Mouse (Mus musculus) MEL (cell line): Measurements from ENCODE around the gene Polr2i. TPM values are rescaled to one million over a fixed set of nuclear protein-coding genes. Genes with fewer than 3 reads are reported as not detected.
A peak's percentile ranks its signal among the peaks of the same experiment; 100 is the strongest.

Source experiments
- DNase-seq: peaks from one replicate; pipeline ENCODE4 v3.0.0; 2011; ENCODE audit warnings: low read depth, low spot score
- H3K27ac ChIP-seq: 2 replicates; pipeline ENCODE4 v1.5.1; 2012; ENCODE audit warnings: low read depth, mild to moderate bottlenecking, control low read depth, low read length, moderate library complexity; ENCODE audit not compliant: control insufficient read depth
- H3K27me3 ChIP-seq, 2 experiments: fragments of 150-350 bp in 1 of 2; sonication (generic) in 1 of 2; 2 replicates each; pipeline ENCODE4 v1.6.1; 2012; ENCODE audit warnings: low read length in 2 of 2, mild to moderate bottlenecking in 2 of 2, improper control_type of control experiment in 1 of 2, moderate library complexity in 1 of 2; ENCODE audit not compliant: insufficient read depth in 2 of 2, control insufficient read depth in 1 of 2
- H3K36me3 ChIP-seq, 2 experiments: 2 replicates each; pipeline ENCODE4 v1.6.1; 2012 to 2014; ENCODE audit warnings: low read length in 2 of 2, improper control_type of control experiment in 1 of 2, inconsistent platforms in 1 of 2, mild to moderate bottlenecking in 1 of 2; ENCODE audit not compliant: insufficient read depth in 2 of 2, control insufficient read depth in 1 of 2
- H3K4me1 ChIP-seq, 2 experiments: fragments of 150-350 bp in 1 of 2; sonication (generic) in 1 of 2; 2 replicates each; pipeline ENCODE4 v1.6.1; 2012; ENCODE audit warnings: low read length in 2 of 2, improper control_type of control experiment in 1 of 2, mild to moderate bottlenecking in 1 of 2; ENCODE audit not compliant: insufficient read depth in 2 of 2, control insufficient read depth in 1 of 2
- H3K4me3 ChIP-seq, 2 experiments: fragments of 150-350 bp in 1 of 2; sonication (generic) in 1 of 2; 2 replicates each; pipeline ENCODE4 v1.5.1; 2012; ENCODE audit warnings: low read depth in 2 of 2, low read length in 2 of 2, mild to moderate bottlenecking in 2 of 2, moderate library complexity in 2 of 2, control low read depth in 1 of 2, improper control_type of control experiment in 1 of 2; ENCODE audit not compliant: control insufficient read depth in 1 of 2, insufficient read depth in 1 of 2
- H3K79me2 ChIP-seq: 2 replicates; pipeline ENCODE4 v1.6.1; 2012; ENCODE audit warnings: mild to moderate bottlenecking, low read length, moderate library complexity; ENCODE audit not compliant: control insufficient read depth, poor library complexity, insufficient read depth
- H3K9ac ChIP-seq: 2 replicates; pipeline ENCODE4 v1.6.1; 2012; ENCODE audit warnings: low read depth, mild to moderate bottlenecking, control low read depth, low read length, moderate library complexity; ENCODE audit not compliant: control insufficient read depth, poor library complexity, severe bottlenecking
- H3K9me3 ChIP-seq: fragments of 150-350 bp; sonication (generic); replicated peaks from 2 replicates; pipeline ENCODE4 v1.6.1; 2012; ENCODE audit warnings: mild to moderate bottlenecking, low read length, improper control_type of control experiment, moderate library complexity; ENCODE audit not compliant: insufficient read depth
- CHD1 ChIP-seq: IDR thresholded peaks from 2 replicates; pipeline ENCODE4 v1.6.1; 2012; ENCODE audit warnings: low read depth, mild to moderate bottlenecking, inconsistent platforms, low read length, improper control_type of control experiment
- CHD2 ChIP-seq: IDR thresholded peaks from 2 replicates; pipeline ENCODE4 v1.6.1; 2011; ENCODE audit warnings: low read length, improper control_type of control experiment
- CTCF ChIP-seq, 3 experiments: IDR thresholded peaks in 2 of 3; conservative IDR thresholded peaks in 1 of 3; 2 replicates each; pipeline ENCODE4 v1.5.1; 2011 to 2012; ENCODE audit warnings: low read length in 3 of 3, low read depth in 2 of 3, mild to moderate bottlenecking in 2 of 3, improper control_type of control experiment in 1 of 3, inconsistent platforms in 1 of 3, mixed read lengths in 1 of 3, moderate library complexity in 1 of 3; ENCODE audit not compliant: control insufficient read depth in 1 of 3, insufficient read depth in 1 of 3, poor library complexity in 1 of 3, severe bottlenecking in 1 of 3
- ELF1 ChIP-seq: IDR thresholded peaks from 2 replicates; pipeline ENCODE4 v1.6.1; 2014; ENCODE audit warnings: low read depth, mild to moderate bottlenecking, inconsistent platforms, low read length, improper control_type of control experiment, moderate library complexity
- ETS1 ChIP-seq: IDR thresholded peaks from 2 replicates; pipeline ENCODE4 v1.6.1; 2012; ENCODE audit warnings: low read depth, mild to moderate bottlenecking, inconsistent platforms, low read length, improper control_type of control experiment, moderate library complexity
- GATA1 ChIP-seq: IDR thresholded peaks from 2 replicates; pipeline ENCODE4 v1.6.1; 2011; ENCODE audit warnings: low read depth, low read length, improper control_type of control experiment
- HCFC1 ChIP-seq: IDR thresholded peaks from 2 replicates; pipeline ENCODE4 v1.6.1; 2012; ENCODE audit warnings: low read depth, mild to moderate bottlenecking, inconsistent platforms, low read length, improper control_type of control experiment, moderate library complexity
- MAZ ChIP-seq: IDR thresholded peaks from 2 replicates; pipeline ENCODE4 v1.6.1; 2012; ENCODE audit warnings: low read depth, mild to moderate bottlenecking, inconsistent platforms, low read length, improper control_type of control experiment
- MEF2A ChIP-seq: IDR thresholded peaks from 2 replicates; pipeline ENCODE4 v1.6.1; 2014; ENCODE audit warnings: low read depth, mild to moderate bottlenecking, inconsistent platforms, low read length, improper control_type of control experiment; ENCODE audit not compliant: poor library complexity, insufficient replicate concordance, severe bottlenecking; ENCODE audit errors: extremely low read depth
- MXI1 ChIP-seq: IDR thresholded peaks from 2 replicates; pipeline ENCODE4 v1.6.1; 2011; ENCODE audit warnings: mild to moderate bottlenecking, low read depth, low read length, improper control_type of control experiment
- NELFE ChIP-seq: IDR thresholded peaks from 2 replicates; pipeline ENCODE4 v1.6.1; 2011; ENCODE audit warnings: low read depth, low read length, improper control_type of control experiment
- NRF1 ChIP-seq: IDR thresholded peaks from 2 replicates; pipeline ENCODE4 v1.6.1; 2014; ENCODE audit warnings: low read depth, mild to moderate bottlenecking, inconsistent platforms, low read length, improper control_type of control experiment, moderate library complexity; ENCODE audit not compliant: poor library complexity, insufficient read depth, severe bottlenecking
- POLR2AphosphoS2 ChIP-seq: IDR thresholded peaks from 2 replicates; pipeline ENCODE4 v1.6.1; 2011; ENCODE audit warnings: low read length, improper control_type of control experiment
- RAD21 ChIP-seq: IDR thresholded peaks from 2 replicates; pipeline ENCODE4 v1.6.1; 2011; ENCODE audit warnings: mild to moderate bottlenecking, low read depth, low read length, improper control_type of control experiment
- SIN3A ChIP-seq: IDR thresholded peaks from 2 replicates; pipeline ENCODE4 v1.6.1; 2012; ENCODE audit warnings: low read length, improper control_type of control experiment, inconsistent platforms
- SMC3 ChIP-seq: IDR thresholded peaks from 2 replicates; pipeline ENCODE4 v1.6.1; 2011; ENCODE audit warnings: low read depth, low read length, improper control_type of control experiment
- TAL1 ChIP-seq: IDR thresholded peaks from 2 replicates; pipeline ENCODE4 v1.6.1; 2012; ENCODE audit warnings: mild to moderate bottlenecking, inconsistent platforms, low read length, moderate library complexity, mixed read lengths
- TBP ChIP-seq: IDR thresholded peaks from 2 replicates; pipeline ENCODE4 v1.8.0; 2011; ENCODE audit warnings: low read depth, low read length, improper control_type of control experiment
- TCF12 ChIP-seq: IDR thresholded peaks from 2 replicates; pipeline ENCODE4 v1.6.1; 2014; ENCODE audit warnings: low read depth, mild to moderate bottlenecking, inconsistent platforms, low read length, improper control_type of control experiment, moderate library complexity
- UBTF ChIP-seq: IDR thresholded peaks from 2 replicates; pipeline ENCODE4 v1.6.1; 2012; ENCODE audit warnings: low read depth, mild to moderate bottlenecking, inconsistent platforms, low read length, improper control_type of control experiment, moderate library complexity, borderline replicate concordance; ENCODE audit not compliant: insufficient read depth
- USF2 ChIP-seq, 2 experiments: IDR thresholded peaks; 2 replicates each; pipeline ENCODE4 v1.6.1; 2011 to 2012; ENCODE audit warnings: improper control_type of control experiment in 2 of 2, low read length in 2 of 2, borderline replicate concordance in 1 of 2, inconsistent platforms in 1 of 2, low read depth in 1 of 2, mild to moderate bottlenecking in 1 of 2; ENCODE audit not compliant: insufficient read depth in 1 of 2
- ZC3H11A ChIP-seq: IDR thresholded peaks from 2 replicates; pipeline ENCODE4 v1.6.1; 2012; ENCODE audit warnings: low read depth, mild to moderate bottlenecking, inconsistent platforms, low read length, improper control_type of control experiment
- ZNF384 ChIP-seq: IDR thresholded peaks from 2 replicates; pipeline ENCODE4 v1.6.1; 2012; ENCODE audit warnings: low read depth, mild to moderate bottlenecking, inconsistent platforms, low read length, improper control_type of control experiment
- polyA plus RNA-seq, 2 experiments: library from polyadenylated mRNA; stranded (reverse) in 1 of 2; unstranded in 1 of 2; fragments of >175 nt in 1 of 2; fragments of >200 nt in 1 of 2; gene quantifications; 2 replicates each; pipeline versions ENCODE4 v1.2.1 to v1.2.4; 2012; ENCODE audit warnings: low replicate concordance in 2 of 2, low read depth in 1 of 2; ENCODE audit not compliant: insufficient read length in 2 of 2, insufficient read depth in 1 of 2, missing spikeins in 1 of 2
- total RNA-seq: library from RNA; depleted of rRNA; stranded (reverse); fragments of 300-350 nt; gene quantifications from 2 replicates; pipeline ENCODE4 v1.2.3, GENCODE M21; 2012

The Polr2i gene
- total and polyA plus RNA-seq, 3 experiments, result 118 to 128 TPM; not detected in 1

- H3K4me3 ChIP-seq, result no peak overlapping the region
- no peaks in the 10 kb centered on the region; a peak in 1 of 4 replicates for H3K4me1 ChIP-seq
- H3K27me3 ChIP-seq, result no peaks in the 10 kb centered on the region
- H3K9ac ChIP-seq, result no peak overlapping the region
- no peaks in the 10 kb centered on the region for H3K79me2 ChIP-seq
- no peaks in the 10 kb centered on the region for H3K36me3 ChIP-seq
- H3K27ac ChIP-seq, result no peak overlapping the region
- TF ChIP-seq TBP (no peak), UBTF (no peak), SMC3 (no peak), ETS1 (no peak), MEF2A (no peak), POLR2AphosphoS2 (no peak), HCFC1 (no peak), NRF1 (no peak), TCF12 (no peak), NELFE (no peak), CHD1 (no peak), CHD2 (no peak)
- DNase-seq, result no peak
- H3K9me3 ChIP-seq, result no peaks in the 10 kb centered on the region
Measured at GRCm38 (mm10) chr7:30215875-30216274, 15.9 kb upstream of the Polr2i start.

- H3K9ac ChIP-seq, result peak overlapping the region; percentile 59
- H3K4me3 ChIP-seq, result peak overlapping the region in 1 of 2 experiments; percentile 54; a peak in 2 of 4 replicates
- no peaks in the 10 kb centered on the region for H3K9me3 ChIP-seq
Measured at GRCm38 (mm10) chr7:30216723-30217151, 15.0 kb upstream of the Polr2i start.

More at GRCm38 (mm10) chr7:30216723-30217151, 15.0 kb upstream of the Polr2i start:
- H3K79me2 ChIP-seq, result no peaks in the 10 kb centered on the region
- no peaks in the 10 kb centered on the region; a peak in 1 of 4 replicates for H3K4me1 ChIP-seq
- H3K27ac ChIP-seq, result no peak overlapping the region
- H3K27me3 ChIP-seq, result no peaks in the 10 kb centered on the region
- no peaks in the 10 kb centered on the region for H3K36me3 ChIP-seq
- 0 out of 2 replicates have a peak, but pooled peaks have one; percentile 18 for TF ChIP-seq MXI1
- TF ChIP-seq TCF12, result no peak
- peak; percentile 85 for TF ChIP-seq HCFC1
- TF ChIP-seq CTCF (IDR thresholded peaks at IDR 0.05 in 2 of 3, conservative IDR thresholded peaks at IDR 0.05 in 1 of 3; ENCODE audit: control insufficient read depth in 1 of 3, insufficient read depth in 1 of 3, low read depth in 2 of 3, low read length in 3 of 3, poor library complexity in 1 of 3, severe bottlenecking in 1 of 3), result peak; percentile 43 to 64 (median 58); a peak in 5 of 6 replicates
- no peak for TF ChIP-seq POLR2AphosphoS2
- peak; percentile 57 for TF ChIP-seq SMC3
- no peak for TF ChIP-seq TAL1
- 0 out of 2 replicates have a peak, but pooled peaks have one; percentile 6 for TF ChIP-seq ZNF384
- TF ChIP-seq GATA1, result 0 out of 2 replicates have a peak, but pooled peaks have one; percentile 26
- peak; percentile 36; the same call in 1 of the 2 replicates for TF ChIP-seq SIN3A
- TF ChIP-seq MEF2A, result no peak
- TF ChIP-seq USF2 (IDR thresholded peaks at IDR 0.05; ENCODE audit: borderline replicate concordance in 1 of 2, insufficient read depth in 1 of 2, low read depth in 1 of 2, low read length in 2 of 2), result no peak
- TF ChIP-seq ELF1, result peak; percentile 64; the same call in 1 of the 2 replicates
- peak; percentile 38 for TF ChIP-seq RAD21
- TF ChIP-seq ZC3H11A, result 0 out of 2 replicates have a peak, but pooled peaks have one; percentile 8
- TF ChIP-seq MAZ, result peak; percentile 62; the same call in 1 of the 2 replicates
- DNase-seq, result peak; percentile 82
